Mouse (Mus musculus): Measurements from ENCODE around the gene Zfp72. TPM values are rescaled to one million over a fixed set of nuclear protein-coding genes. Genes with fewer than 3 reads are reported as not detected.

Zfp72 gene
- polyA plus RNA-seq, 1 experiment from 2014 or later = 2.6 TPM

GRCm38 (mm10) chr13:74363176-74363858, 27.3 kb downstream of the Zfp72 start:
- H3K36me3 ChIP-seq (ENCODE audit: control insufficient read depth, insufficient read depth, low read length) = peaks cover under 1% of the 10 kb centered on the region; the same call in 1 of the 2 replicates
- no peak overlapping the region for H3K4me2 ChIP-seq
- ATAC-seq (replicated peaks; ENCODE audit: low FRiP score) (peak; percentile 46), DNase-seq (ENCODE audit: low spot score) (no peak)
- H3K9me3 ChIP-seq (ENCODE audit: control insufficient read depth, low read length) = no peaks in the 10 kb centered on the region
- H3K27ac ChIP-seq (ENCODE audit: low read depth, low read length) = no peak overlapping the region
- no peak overlapping the region for H3K9ac ChIP-seq (ENCODE audit: low read depth, low read length)
- H3K4me1 ChIP-seq (replicated peaks; ENCODE audit: control insufficient read depth, insufficient read depth, low read length) = no peaks in the 10 kb centered on the region
- WGBS = 89% methylated on average over 13 of the region's 13 CpGs
- H3K4me3 ChIP-seq (ENCODE audit: low read depth, low read length) = no peak overlapping the region
- H3K27me3 ChIP-seq (replicated peaks; ENCODE audit: control insufficient read depth, insufficient read depth, low read length) = no peaks in the 10 kb centered on the region

DNA sequence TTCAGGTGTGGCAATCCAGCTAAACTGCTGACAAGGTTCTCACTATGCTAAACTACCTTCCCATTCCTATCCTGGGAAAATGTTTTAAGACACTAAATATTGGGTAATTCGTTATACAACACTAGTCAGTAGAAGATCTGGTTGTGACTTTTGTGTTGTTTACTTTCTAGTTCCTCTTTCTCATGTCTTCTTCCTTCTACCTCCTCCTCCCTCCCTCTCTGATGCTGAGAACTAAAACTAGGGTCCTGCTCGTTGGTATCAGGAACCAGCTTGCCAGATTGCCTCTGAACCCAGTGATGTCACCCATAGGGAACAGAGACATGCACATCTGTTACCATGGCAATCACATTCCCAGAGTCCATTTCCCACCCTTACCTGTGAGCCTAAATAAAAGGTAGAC, 28.4 kb downstream of the Zfp72 start:
- H3K27me3 ChIP-seq (replicated peaks; ENCODE audit: control insufficient read depth, insufficient read depth, low read length) = no peaks in the 10 kb centered on the region
- DNase-seq (ENCODE audit: low spot score) = no peak
- WGBS = 59% methylated on average over 2 of the region's 2 CpGs
- H3K4me2 ChIP-seq = no peak overlapping the region
- H3K27ac ChIP-seq (ENCODE audit: low read depth, low read length) = no peak overlapping the region
- no peak overlapping the region for H3K9ac ChIP-seq (ENCODE audit: low read depth, low read length)
- H3K36me3 ChIP-seq (ENCODE audit: control insufficient read depth, insufficient read depth, low read length) = peaks cover 4% of the 10 kb centered on the region; the same call in 1 of the 2 replicates
- no peak for ATAC-seq (replicated peaks; ENCODE audit: low FRiP score)
- no peaks in the 10 kb centered on the region for H3K9me3 ChIP-seq (ENCODE audit: control insufficient read depth, low read length)
- H3K4me1 ChIP-seq (replicated peaks; ENCODE audit: control insufficient read depth, insufficient read depth, low read length) = no peaks in the 10 kb centered on the region
- no peak overlapping the region for H3K4me3 ChIP-seq (ENCODE audit: low read depth, low read length)

DNA sequence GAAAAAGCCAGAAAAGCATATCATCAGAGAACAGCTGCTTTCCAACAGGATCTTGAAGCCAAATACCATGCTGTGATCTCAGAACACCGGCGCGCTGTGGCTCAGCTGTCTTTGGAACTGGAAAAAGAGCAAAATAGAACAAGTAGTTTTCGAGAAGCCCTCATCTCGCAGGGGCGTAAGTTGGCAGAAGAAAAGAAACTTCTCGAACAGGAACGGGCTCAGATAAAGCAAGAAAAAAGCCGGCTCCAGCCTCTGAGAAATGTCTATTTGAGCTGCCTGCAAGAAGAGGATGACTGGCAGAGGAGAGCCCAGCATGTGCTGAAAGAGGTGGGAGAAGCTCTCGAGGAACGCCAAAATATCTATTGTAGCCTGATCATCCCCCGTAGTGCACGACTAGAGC, 34.1 kb downstream of the Zfp72 start:
- no peak overlapping the region for H3K4me2 ChIP-seq
- no peak overlapping the region for H3K4me3 ChIP-seq (ENCODE audit: low read depth, low read length)
- H3K9ac ChIP-seq (ENCODE audit: low read depth, low read length) = no peak overlapping the region
- H3K27me3 ChIP-seq (replicated peaks; ENCODE audit: control insufficient read depth, insufficient read depth, low read length) = no peaks in the 10 kb centered on the region
- H3K4me1 ChIP-seq (replicated peaks; ENCODE audit: control insufficient read depth, insufficient read depth, low read length) = no peaks in the 10 kb centered on the region
- ATAC-seq (replicated peaks; ENCODE audit: low FRiP score) (no peak), DNase-seq (ENCODE audit: low spot score) (no peak)
- no peak overlapping the region for H3K27ac ChIP-seq (ENCODE audit: low read depth, low read length)
- WGBS = 97% methylated on average over 13 of the region's 13 CpGs
- H3K36me3 ChIP-seq (ENCODE audit: control insufficient read depth, insufficient read depth, low read length) = peaks cover 18% of the 10 kb centered on the region
- H3K9me3 ChIP-seq (ENCODE audit: control insufficient read depth, low read length) = no peaks in the 10 kb centered on the region

DNA sequence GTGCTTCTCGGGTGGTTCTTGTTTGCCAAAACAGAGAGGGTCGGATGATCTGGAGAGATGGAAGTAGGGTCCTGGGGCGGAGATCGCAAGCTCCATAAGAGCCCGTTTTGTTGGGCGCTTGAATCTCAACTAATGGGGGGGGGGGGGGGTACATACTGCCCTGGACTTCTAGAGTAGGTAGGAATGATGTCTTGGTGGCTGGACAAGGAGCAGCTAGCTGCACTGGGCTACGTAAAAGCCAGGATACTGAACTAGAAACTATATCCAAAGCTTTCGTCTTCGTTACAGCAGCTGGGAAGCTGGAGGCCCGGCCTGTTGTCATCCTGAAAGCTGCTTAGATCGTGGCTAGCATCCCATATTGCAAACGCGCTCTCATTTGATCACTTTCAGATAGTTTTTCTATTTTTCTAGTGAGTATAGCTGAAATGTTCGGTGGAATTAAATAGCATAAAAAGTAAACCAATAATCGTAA, 40.2 kb downstream of the Zfp72 start:
- Histone ChIP-seq H3K9ac (ENCODE audit: low read depth, low read length) (peak overlapping the region; percentile 94), H3K4me1 (replicated peaks; ENCODE audit: control insufficient read depth, insufficient read depth, low read length) (peaks cover 7% of the 10 kb centered on the region; the same call in 1 of the 2 replicates), H3K9me3 (ENCODE audit: control insufficient read depth, low read length) (no peaks in the 10 kb centered on the region), H3K27ac (ENCODE audit: low read depth, low read length) (peak overlapping the region; percentile 66), H3K27me3 (replicated peaks; ENCODE audit: control insufficient read depth, insufficient read depth, low read length) (no peaks in the 10 kb centered on the region), H3K36me3 (ENCODE audit: control insufficient read depth, insufficient read depth, low read length) (peaks cover 7% of the 10 kb centered on the region), H3K4me3 (ENCODE audit: low read depth, low read length) (peak overlapping the region; percentile 83), H3K4me2 (peak overlapping the region; percentile 83)
- DNase-seq (ENCODE audit: low spot score) (no peak), ATAC-seq (replicated peaks; ENCODE audit: low FRiP score) (peak; percentile 50)
- 2% methylated on average over 15 of the region's 15 CpGs for WGBS

GRCm38 (mm10) chr13:74349566-74350434, 40.8 kb downstream of the Zfp72 start, which contains the start of the genes Sdha and Ccdc127:
Gene Sdha, minus strand, starts transcription at chr13:74350280.
Gene Ccdc127, plus strand, starts transcription at chr13:74350309.
- 2% methylated on average over 57 of the region's 57 CpGs for whole genome bisulfite sequencing
- Histone ChIP-seq H3K27me3 (replicated peaks; ENCODE audit: control insufficient read depth, insufficient read depth, low read length) (no peaks in the 10 kb centered on the region), H3K9ac (ENCODE audit: low read depth, low read length) (peak within 1 kb of the TSS; percentile 94), H3K27ac (ENCODE audit: low read depth, low read length) (peak within 1 kb of the TSS; percentile 66), H3K4me1 (replicated peaks; ENCODE audit: control insufficient read depth, insufficient read depth, low read length) (peaks cover 7% of the 10 kb centered on the region; the same call in 1 of the 2 replicates), H3K36me3 (ENCODE audit: control insufficient read depth, insufficient read depth, low read length) (peaks cover 7% of the 10 kb centered on the region), H3K4me3 (ENCODE audit: low read depth, low read length) (peak within 1 kb of the TSS; percentile 83), H3K4me2 (peak within 1 kb of the TSS; percentile 83), H3K9me3 (ENCODE audit: control insufficient read depth, low read length) (no peaks in the 10 kb centered on the region)
- DNase-seq (ENCODE audit: low spot score) (peak; percentile 96), ATAC-seq (replicated peaks; ENCODE audit: low FRiP score) (peak; percentile 96)

DNA sequence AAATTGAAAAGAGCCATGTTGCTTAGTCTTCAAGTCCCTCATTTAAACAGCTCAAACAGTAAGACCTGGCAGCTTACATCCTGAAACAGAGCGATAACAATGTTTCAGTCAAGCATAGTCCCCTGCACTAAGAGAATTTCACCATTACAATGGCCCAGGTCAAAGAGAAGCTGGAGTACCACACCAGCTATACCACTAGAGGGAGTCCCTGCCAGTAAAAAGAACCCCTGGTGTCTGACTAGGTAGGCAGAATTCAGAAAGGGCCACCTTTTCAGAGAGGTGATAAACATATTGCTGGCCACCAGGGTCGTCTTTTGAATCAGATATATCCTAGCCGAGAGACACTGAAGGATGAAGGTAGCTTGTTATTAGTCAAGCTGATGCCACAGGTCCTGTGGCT, 49.6 kb downstream of the Zfp72 start:
- no peak overlapping the region for H3K9ac ChIP-seq (ENCODE audit: low read depth, low read length)
- no peaks in the 10 kb centered on the region for H3K9me3 ChIP-seq (ENCODE audit: control insufficient read depth, low read length)
- DNase-seq (ENCODE audit: low spot score) (no peak), ATAC-seq (replicated peaks; ENCODE audit: low FRiP score) (peak; percentile 47; the same call in 1 of the 2 replicates)
- H3K4me2 ChIP-seq = no peak overlapping the region
- H3K4me3 ChIP-seq (ENCODE audit: low read depth, low read length) = no peak overlapping the region
- no peaks in the 10 kb centered on the region for H3K27me3 ChIP-seq (replicated peaks; ENCODE audit: control insufficient read depth, insufficient read depth, low read length)
- WGBS = 56% methylated on average over 3 of the region's 3 CpGs
- H3K36me3 ChIP-seq (ENCODE audit: control insufficient read depth, insufficient read depth, low read length) = peaks cover 27% of the 10 kb centered on the region
- no peak overlapping the region for H3K27ac ChIP-seq (ENCODE audit: low read depth, low read length)
- no peaks in the 10 kb centered on the region for H3K4me1 ChIP-seq (replicated peaks; ENCODE audit: control insufficient read depth, insufficient read depth, low read length)

- no peak overlapping the region for H3K27ac ChIP-seq (ENCODE audit: low read depth, low read length)
- H3K9me3 ChIP-seq (ENCODE audit: control insufficient read depth, low read length) = no peaks in the 10 kb centered on the region
- H3K9ac ChIP-seq (ENCODE audit: low read depth, low read length) = no peak overlapping the region
- ATAC-seq (replicated peaks; ENCODE audit: low FRiP score) = no peak
- no peaks in the 10 kb centered on the region for H3K27me3 ChIP-seq (replicated peaks; ENCODE audit: control insufficient read depth, insufficient read depth, low read length)
- no peak overlapping the region for H3K4me2 ChIP-seq
- H3K36me3 ChIP-seq (ENCODE audit: control insufficient read depth, insufficient read depth, low read length) = peaks cover 52% of the 10 kb centered on the region
- H3K4me1 ChIP-seq (replicated peaks; ENCODE audit: control insufficient read depth, insufficient read depth, low read length) = no peaks in the 10 kb centered on the region
- H3K4me3 ChIP-seq (ENCODE audit: low read depth, low read length) = no peak overlapping the region
- DNase-seq (ENCODE audit: low spot score) = no peak
These were observed 61.3 kb downstream of the Zfp72 start for GRCm38 (mm10) chr13:74329321-74329720.
